Mouse (Mus musculus) frontal cortex, postnatal 14 days (tissue): Measurements from ENCODE around the gene Cys1.

Experiments used
- DNase-seq, 2 experiments: peaks; one replicate each; pipeline ENCODE4 v3.0.0; 2022; ENCODE audit warnings: low spot score in 2 of 2

Cys1 gene

DNA sequence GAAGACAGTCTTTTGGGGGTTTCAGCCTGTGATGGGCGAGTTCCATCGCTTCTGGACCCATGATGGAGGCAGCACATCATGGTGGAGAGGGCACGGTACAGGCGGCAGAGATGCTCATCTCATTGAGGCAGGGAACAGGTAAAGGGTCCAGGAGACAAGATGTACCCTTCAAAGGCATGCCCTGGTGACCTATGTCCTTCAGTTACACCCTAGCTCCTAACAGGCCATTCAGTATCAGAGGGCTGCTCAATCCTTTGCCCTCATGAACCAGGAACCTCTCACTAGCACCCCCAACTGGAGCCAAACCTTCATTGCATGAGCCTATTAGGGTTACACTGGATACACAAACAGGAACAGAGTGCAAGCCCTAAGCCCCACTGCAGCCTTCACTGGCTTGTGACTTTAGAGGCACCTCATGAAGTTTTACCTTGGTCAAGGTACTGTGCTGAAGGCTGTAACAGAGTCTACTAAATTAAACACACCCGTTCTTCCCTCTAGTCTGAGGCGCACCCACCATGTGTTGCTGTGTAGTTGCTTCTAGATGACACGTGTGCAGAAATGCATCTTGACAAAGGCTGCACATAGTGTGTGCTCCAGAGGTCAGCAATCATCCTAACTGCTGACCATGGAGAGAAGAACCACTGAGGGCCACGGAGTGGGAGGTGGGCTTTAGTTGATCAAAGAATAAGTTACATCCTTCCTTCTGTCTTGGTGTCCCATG lies 16.0 kb upstream of the Cys1 start:
- DNase-seq, result no peak

DNA sequence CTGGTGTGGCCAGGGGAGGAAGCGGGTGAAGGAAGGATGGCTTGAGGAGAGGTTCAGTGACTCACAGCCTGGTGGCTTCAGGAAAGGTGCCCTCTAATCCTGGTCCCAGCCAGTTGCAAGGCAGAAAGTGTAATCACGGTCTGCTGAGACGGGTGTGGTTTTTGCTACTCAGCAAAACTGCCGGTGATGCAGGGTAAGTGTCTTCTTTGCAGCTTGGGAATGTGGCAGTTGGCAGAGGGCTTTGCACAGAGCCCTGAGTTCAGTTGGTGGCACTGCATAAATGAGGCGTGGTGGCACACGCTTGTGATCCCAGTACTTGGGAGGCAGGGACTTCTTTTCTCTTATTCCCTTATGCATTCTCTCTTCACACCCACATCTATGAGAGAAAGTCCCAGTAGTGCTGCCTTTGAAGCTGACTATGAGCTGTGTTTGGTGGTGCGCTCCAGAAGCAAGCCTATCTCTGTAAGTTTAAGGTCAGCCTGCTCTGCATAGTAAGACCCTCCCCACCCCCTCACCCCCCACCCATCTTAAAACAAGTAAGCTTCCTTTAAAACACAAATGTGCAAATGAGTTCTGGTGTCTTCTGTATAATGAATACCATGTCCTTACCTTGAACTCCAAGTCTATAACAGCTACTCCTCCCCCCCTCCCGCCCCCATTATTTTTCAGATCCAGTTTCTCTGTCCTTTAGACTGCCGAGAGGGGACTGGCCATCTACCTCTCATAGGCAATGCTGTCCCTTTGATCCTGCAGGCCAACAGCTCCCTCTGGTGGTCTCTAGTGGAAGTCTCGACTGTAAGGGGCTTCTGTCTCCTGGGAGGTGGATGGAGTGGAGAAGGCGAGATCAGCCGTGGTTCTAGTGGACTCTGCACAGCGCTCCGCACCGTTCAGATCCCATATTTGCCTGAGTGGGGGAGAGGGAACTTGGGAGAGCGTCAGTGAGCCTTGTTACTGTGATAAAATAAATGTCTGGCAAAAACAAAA lies 15.2 kb upstream of the Cys1 start:
- DNase-seq, result peak; percentile 76 to 88

DNA sequence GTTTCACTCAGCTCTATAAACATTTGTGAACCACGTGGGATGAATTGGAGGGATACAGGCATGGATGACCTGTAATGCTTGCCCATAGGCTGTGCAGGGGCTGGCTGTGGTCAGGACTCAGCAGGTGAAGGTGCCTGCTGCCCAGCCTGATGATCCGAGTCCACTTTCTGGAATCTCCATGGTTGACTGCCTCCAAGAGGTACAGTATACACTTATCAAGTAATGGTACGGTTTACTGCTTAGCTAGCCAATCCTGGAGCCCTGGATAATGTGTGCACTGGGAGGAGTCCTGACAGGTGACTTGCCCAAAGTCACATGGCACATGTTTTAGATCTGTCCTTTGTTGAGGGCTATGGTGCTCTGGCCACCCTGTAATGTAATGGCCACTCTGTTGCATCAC lies 8.7 kb upstream of the Cys1 start:
- DNase-seq, result no peak

DNA sequence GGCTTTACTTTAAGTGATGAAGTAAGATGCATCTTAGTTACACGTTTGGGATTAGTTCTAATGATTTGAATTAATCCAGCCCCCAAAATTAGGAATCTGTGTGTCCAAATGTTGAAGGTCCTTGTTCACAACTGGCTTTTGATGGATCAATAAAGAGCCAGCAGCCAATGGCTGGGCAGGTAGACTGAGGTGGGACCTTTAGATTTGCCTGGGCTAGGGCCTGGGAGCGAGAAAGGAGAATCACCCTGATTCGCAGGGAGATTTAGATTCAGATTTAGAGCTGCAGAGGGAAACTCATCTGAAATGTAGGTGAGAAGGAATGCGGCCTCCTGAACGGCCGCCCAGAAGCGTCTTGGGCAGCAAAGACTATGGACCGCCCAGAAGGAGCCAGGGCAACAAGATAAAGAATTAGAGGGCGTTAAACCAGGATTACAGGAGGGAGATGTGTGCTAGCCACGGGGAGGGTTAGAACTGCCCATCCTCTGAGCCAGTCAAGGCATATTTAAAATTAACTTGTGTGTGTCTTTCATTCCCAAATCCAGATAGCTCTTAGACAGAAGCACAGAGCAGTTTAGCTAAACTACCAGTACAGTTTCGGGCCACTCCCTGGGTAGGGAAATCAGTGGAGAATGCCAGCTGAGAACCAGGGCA lies 5.2 kb upstream of the Cys1 start:
- no peak for DNase-seq

DNA sequence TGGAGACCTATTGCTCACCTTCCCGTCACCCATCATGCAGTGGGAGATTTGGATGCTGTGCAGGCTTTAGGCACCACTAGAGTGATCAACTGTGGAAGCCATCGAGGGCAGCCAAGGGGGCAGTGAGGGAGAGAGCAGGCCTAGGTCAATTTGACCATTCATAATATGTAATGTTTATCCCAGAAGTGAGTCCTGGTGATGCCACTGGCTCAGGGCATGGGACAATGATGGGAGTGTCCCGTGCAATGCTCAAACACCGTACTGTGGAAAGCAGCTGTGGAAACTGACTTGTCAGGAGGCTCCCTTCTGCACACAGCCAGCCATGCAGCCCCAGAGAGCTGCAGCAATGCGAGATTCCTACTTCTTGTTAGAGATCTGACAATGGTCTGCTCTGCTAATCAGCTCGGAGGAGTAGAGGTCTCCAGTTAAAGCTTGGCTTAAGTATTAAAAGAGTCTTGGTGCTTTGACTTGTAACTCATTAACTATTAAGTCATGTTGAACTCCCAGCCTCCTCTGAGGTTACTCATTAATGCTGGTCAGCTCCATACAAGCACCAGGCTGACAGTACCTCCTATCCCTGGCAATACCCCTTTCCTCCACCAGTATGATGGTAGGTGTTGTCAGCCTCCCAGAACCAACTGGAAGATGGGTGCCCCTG lies 4.6 kb upstream of the Cys1 start:
- no peak for DNase-seq

DNA sequence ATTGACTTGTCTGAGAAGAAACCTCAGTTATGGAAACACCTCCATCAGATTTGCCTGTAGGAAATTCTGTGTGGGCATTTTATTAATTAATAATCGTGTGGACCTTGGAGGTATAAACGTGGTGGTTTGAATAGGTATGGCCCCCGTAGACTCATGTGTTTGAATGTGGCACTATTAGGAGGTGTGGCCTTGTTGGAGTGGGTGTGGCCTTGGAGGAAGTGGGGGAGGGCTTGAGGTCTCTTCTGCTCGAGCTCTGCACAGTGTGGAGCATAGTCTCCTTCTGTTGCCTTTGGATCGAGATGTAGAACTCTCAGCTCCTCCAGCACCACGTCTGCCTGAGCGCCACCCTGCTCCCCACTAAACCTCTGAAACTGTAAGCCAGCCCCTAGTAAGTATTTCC lies 1.8 kb upstream of the Cys1 start:
- no peak for DNase-seq

DNA sequence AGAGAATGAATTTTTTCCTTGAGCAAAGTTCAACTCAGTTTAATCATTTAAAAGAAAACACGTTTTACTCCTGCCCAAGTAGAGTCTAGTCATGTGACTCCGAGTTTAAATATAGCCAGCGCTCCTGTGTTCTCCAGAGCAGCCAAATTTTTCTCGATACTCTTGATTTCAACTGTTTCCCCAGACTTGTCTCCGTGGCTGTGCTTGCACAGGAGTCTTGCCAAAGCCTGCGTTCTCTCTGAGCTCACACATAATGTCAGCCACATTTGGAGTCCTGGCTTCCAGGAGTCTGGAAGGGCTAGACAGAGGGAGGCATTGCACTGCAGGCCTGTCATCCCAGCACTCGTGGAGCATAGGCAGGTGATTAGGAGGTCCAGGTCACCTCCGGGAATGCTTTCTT lies 950 bp upstream of the Cys1 start:
- DNase-seq, result peak; percentile 27 to 42

DNA sequence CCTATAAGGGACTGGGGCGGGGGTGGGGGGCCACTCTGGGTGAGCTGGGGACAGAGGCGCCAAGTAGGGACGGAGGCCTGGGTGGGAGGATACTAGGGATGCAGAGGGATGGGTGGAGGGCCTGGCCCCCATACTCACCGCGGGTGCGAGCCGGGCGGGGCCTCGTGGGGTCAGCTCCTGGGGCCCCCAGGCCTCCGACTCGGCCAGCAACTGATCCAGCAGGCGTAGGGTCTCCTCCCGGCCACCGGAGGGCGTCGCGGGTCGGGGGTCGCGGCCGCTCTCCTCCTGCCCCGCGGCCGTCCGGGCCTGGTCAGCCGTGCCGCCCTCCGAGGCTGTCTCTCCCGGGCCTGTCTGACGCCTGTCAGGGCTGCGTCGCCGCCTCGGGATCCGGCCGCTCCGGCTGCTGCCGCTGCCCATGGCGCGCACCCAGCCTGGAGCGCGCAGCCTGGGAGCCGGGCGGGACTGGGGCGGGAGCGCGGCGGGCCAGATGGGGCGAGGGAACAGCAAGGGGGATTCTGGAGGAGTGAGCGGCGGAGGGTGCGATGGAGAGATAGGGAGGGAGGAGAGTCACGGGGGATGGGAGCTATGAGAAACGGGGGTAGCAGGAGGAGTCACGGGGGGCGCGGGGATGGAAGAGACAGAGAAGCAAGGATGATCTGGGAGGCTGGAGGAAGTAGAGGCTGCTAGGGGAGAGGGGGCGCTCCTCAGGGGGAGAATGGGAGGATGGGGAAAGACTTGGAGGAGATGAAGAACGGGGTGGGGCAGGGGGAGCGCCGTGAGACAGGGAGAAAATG lies 924 bp downstream of the Cys1 start:
- DNase-seq, result peak in 1 of 2 experiments; percentile 12

DNA sequence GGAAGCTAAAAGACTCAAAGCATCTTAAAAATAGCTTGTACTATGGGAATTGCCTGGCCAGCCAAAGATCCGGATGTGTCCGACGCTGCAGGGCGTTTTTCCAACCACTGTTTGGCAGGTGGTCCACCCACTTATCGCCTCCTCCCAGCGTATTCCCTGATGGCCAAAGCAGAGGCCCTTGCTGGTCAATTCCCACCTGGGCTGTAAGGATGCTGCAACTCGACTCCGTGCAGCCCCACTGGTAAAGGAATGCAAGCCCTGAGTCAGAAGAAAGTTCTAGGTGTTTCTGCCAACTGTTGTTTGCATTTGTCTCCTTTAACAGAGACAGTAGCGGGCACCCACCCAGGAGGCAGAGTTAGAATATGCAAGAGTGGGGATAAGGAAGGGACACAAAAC lies 1.5 kb downstream of the Cys1 start:
- DNase-seq, result peak in 1 of 2 experiments; percentile 25

DNA sequence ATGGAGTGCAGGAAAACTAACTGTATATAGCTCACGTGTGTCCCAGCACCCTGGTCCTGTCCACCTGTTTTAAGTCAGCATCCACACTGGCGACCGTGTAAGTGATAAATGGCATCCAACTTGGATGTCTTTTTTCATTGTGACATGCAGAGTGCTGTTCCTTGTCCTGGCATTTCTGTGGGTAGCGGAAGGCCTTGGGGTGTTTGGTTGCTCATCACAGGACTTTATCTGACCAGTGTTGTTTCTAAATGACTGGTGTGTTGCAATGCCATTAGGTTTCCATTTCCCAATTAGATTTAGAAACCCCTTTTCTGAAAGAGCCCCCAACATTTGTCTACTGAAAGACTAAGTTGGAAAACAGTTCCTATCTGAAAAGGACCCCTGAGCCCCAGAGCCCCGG lies 19.5 kb downstream of the Cys1 start:
- no peak for DNase-seq

DNA sequence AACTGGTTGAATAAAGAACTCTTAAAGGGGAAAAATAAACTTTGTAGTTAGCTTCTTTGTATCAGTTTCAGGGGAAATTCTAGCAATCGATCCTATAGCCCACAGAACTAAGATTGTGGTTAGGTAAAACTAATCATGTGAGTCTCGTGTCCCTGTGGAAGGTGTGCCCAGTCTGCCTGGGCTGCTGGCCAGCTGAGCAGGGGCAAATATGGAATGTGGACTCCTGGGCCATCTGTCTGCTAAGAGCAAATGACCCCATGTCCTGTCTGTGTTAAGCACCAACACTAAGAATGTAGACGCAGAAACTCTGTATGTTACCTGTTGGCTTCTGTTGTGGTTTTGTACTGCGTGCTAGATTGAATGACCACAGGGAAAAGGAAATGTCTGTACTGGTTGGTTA lies 20.5 kb downstream of the Cys1 start:
- DNase-seq, result no peak

DNA sequence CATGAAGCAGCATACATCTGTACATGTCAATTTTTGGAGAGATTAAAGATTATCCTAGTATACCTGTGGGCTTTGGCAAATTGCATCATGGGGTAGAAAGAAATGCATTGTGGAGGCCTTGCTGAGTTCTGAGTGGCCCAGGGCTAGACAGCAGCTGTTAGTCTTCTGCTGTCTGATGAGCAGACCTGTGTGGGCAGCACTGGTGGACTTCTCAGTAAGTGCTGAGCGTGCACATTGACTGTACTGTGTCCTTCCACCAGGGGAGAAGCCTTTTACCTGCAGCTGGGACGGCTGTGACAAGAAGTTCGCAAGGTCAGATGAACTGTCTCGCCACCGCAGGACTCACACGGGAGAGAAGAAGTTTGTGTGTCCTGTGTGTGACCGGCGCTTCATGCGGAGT lies 21.7 kb downstream of the Cys1 start:
- no peak for DNase-seq

DNA sequence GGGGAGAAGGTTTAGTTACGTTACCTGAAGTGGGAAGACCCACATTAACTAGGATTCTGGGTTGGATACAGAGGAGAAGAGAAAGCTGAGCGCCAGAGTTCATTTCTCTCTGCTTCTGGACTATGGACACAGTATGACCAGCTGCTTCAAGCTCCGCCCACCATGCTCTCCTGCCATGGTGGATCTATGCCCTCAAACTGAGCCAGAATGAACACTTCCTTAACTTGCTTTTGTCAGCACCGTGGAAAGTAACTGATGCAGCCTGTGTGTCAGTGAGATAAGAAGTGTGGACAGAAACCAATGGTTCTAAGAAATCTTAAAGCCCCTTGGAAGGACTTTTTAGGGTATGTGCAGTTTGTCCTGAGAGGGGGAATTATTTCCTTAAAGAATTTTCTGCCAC lies 22.6 kb downstream of the Cys1 start:
- DNase-seq, result no peak

DNA sequence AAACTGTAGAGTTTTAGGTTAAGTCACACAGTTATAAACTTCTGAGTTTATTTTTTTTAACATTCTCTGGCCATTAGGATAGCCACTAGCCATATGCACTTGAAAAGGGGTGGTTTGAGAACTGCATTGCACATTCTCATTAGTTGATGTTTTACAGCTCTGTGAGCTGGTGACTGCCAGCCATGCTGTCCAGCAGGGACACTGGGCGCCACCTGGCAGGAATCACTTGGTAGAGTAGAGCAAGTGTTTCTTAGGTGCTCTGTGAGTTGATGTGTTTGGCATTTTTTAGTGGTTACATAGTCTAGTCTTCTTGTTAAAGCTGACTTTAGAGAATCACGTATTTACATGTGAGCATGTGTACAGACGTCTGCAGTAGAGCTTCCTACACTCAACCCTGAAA lies 25.2 kb downstream of the Cys1 start:
- no peak for DNase-seq

DNA sequence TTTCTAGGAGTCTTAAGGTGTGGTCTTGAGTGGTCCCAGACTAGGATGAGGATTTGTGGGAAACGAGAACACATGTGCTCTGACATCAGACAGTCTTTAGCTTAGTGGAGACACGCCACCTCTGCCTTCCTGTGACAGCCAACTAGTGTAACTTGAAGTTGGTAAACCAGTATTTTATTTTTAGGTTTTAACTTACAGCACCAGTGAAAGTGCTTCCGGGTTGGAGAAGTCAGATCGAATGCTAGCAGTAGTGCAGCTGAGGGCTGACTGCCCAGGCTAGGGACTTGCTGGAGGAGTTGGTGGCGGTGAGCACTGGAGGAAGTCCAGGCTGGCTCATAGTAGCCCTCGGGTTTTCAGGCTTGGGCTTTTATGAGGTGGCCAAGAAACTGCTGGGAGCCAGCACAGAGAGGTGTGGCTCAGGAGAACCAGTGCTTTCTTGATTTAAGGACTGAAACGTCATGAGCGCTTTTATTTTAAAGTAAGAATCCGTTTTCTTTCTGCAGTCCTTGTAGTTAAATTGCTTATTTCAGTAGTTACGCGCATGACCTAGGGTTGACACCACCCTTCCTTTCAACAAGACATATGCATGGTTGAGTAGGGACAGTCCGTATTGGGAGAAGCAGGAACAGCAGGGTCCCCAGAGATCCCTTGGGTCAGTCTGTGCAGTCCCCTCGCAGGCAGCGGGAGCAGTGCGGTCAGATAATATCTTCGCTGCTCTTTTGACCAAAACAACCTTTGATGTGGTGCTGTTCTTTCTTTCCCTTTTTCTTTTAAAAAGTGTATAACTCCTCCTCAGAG lies 27.3 kb downstream of the Cys1 start:
- no peak for DNase-seq

DNA sequence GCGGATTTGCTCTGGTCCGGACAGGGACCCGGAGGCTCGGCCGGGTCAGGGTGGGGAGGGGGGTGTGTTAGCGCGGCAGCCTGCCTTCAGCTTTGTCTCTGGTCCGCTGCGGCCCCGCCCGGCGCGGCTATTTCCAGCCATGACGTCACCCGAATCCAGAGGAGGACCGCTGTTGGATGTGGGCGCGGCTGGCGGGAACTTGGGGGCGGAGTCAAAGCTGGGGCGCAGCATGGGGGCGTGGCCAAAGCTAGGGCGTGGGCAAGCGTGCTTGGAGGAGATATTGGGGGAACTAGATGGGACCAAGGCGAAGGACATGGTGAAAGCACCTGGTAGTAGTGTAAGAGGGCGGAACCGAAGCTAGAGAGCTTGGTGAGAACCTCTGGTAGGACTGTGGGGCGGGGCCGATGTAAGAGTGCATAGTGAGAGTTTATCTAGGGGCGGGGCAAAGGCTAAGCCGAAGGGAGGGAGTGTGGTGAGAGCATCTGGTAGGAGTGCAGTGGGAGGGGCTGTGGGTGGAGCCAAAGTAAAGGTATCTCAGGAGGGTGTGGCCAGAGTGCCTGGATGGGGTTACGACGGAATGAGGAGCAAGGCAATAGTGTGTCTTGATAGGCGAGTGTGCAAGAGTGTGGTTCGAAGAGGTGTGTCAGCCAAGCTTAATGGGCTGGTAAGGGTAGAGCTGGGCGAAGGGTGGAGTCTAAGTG lies 29.8 kb downstream of the Cys1 start:
- DNase-seq, result peak; percentile 87 to 88

DNA sequence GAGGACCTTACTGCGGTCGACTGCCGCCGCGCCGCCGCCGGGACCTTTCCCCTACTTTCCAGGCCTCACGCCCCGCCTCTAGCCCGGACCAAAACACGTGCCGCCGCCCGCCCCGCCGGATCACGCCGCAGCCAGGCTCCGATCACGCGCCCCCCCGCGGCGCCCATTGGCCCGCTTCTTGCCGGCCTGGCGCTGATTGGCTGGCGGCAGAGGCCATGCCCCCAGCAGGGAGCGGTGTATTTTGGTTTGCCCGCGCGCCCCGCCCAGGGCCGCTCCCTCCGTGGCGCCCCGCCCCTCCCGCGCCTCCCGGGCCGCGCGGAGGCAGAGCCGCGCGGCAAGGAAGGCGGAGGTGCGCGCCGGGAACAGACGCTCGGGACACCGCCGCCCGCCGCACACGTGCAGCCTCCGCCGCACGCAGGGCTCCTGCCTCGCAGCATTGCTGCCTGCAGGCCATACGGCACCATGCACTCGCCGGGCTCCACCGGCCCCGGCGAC lies 30.5 kb downstream of the Cys1 start, which contains the start of gene Klf11:
Klf11 (plus strand) TSS at position 212 of the 495 bp plus-strand sequence.
- peak; percentile 93 to 94 for DNase-seq

DNA sequence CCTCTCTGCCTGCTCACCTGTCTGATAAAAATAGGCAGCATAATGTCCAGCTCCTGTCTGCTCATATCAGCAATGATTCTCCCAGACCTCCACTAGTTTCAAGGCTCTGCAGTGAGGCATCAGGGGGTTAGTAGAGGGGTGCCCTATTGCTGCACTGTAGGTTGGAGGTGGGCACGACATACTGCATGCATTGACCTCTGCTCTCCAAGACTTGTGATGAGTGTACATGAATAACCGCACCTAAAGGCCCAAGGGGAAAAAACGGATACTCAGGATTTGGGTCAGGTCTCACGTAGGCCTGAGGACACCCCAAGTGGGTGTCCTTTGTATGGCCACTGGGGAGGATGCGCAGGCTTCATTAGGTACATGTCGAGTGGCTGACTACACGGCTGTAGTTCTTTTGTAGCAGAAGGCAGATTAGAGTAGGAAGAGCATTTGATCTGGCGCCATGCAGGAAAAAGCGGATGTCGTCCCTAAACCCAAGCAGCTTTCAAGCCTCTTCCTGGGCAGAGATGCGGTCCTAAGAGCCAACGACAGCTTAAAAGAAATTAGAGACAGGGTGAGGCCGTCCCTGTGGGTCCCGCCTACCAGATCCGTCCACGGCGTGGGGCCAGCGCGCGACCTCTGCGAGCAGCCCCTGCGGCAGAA lies 31.1 kb downstream of the Cys1 start:
- DNase-seq, result no peak

DNA sequence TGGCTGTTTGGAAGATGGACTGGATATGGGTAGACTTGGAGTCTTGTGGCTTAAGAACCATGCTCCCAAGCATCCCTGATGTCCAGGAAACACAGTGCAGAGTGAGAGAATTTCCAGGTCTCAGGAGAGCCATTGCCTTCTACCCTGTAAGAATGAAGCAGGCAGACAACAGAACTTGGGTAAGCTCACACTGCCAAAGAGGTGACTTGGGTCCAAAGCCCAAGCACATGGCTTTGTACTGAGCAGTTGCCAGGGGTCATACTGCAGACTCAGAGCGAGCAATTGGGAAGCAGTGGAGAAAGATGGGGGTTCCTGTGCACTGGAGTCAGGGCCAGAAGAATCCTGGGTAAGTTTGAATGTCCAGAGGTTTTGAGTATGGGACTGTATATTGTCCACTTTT lies 33.5 kb downstream of the Cys1 start:
- DNase-seq, result no peak
